Mouse (Mus musculus): ENCODE data around the gene Alkbh3. TPM values are rescaled to one million over a fixed set of nuclear protein-coding genes. Genes with fewer than 3 reads are reported as not detected.

Alkbh3 gene
- polyA plus RNA-seq, 1 experiment from 2014 or later, result 24.8 TPM

DNA sequence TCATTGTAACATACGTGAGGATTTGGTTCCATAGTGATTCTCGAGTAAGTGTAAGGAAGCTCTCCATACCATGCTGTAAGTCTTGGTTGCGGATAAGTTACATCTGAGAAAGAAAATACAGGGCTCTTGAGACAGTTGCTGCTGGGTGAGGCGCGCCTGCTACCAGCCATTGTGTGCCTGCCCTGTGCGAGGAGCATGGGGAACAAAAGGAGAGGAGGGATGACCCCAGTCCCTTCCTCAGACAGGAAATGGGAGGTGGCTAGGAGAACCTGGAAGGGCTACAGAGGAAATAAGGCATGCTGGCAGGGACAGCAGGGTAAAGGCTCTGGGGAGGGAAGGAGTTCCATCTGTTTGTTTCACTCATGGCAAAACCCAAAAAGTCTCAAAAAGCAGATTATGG lies 9.2 kb downstream of the Alkbh3 start:
- Histone ChIP-seq H3K27ac (ENCODE audit: low read depth) (no peak overlapping the region), H3K4me3 (ENCODE audit: low read depth, low read length) (no peak overlapping the region), H3K36me3 (replicated peaks; ENCODE audit: insufficient read depth, low read length) (peaks cover 70% of the 10 kb centered on the region), H3K9ac (replicated peaks) (no peak overlapping the region), H3K4me2 (ENCODE audit: low read depth, low read length) (no peak overlapping the region), H3K4me1 (ENCODE audit: insufficient read depth) (no peaks in the 10 kb centered on the region), H3K9me3 (ENCODE audit: low read length) (no peaks in the 10 kb centered on the region), H3K27me3 (ENCODE audit: insufficient read depth, low read length) (no peaks in the 10 kb centered on the region)
- DNase-seq (no peak), ATAC-seq (no peak)
- TF ChIP-seq CTCF (IDR thresholded peaks at IDR 0.05; ENCODE audit: low read depth), result no peak
- TF ChIP-seq EP300 (IDR thresholded peaks at IDR 0.05; ENCODE audit: low read depth), result no peak
- WGBS (ENCODE audit: insufficient replicate concordance), result 81% methylated on average over 6 of the region's 6 CpGs

- DNase-seq (no peak), ATAC-seq (no peak)
- H3K9ac ChIP-seq (replicated peaks), result no peak within 1 kb of the TSS
- H3K36me3 ChIP-seq (replicated peaks; ENCODE audit: insufficient read depth, low read length), result peaks cover 65% of the 10 kb centered on the region
- H3K4me3 ChIP-seq (ENCODE audit: low read depth, low read length), result no peak within 1 kb of the TSS
- no peak for TF ChIP-seq CTCF (IDR thresholded peaks at IDR 0.05; ENCODE audit: low read depth)
- TF ChIP-seq EP300 (IDR thresholded peaks at IDR 0.05; ENCODE audit: low read depth), result no peak
- H3K4me1 ChIP-seq (ENCODE audit: insufficient read depth), result no peaks in the 10 kb centered on the region
- H3K9me3 ChIP-seq (ENCODE audit: low read length), result no peaks in the 10 kb centered on the region
- H3K27ac ChIP-seq (ENCODE audit: low read depth), result no peak within 1 kb of the TSS
- no peaks in the 10 kb centered on the region for H3K27me3 ChIP-seq (ENCODE audit: insufficient read depth, low read length)
- no peak within 1 kb of the TSS for H3K4me2 ChIP-seq (ENCODE audit: low read depth, low read length)
- 89% methylated on average over 6 of the region's 6 CpGs for WGBS (ENCODE audit: insufficient replicate concordance)
Observed at GRCm38 (mm10) chr2:93996254-93996653, 14.4 kb downstream of the Alkbh3 start, which contains the start of gene Gm27027. TSS of gene Gm27027 (minus strand) at chr2:93996354.

DNA sequence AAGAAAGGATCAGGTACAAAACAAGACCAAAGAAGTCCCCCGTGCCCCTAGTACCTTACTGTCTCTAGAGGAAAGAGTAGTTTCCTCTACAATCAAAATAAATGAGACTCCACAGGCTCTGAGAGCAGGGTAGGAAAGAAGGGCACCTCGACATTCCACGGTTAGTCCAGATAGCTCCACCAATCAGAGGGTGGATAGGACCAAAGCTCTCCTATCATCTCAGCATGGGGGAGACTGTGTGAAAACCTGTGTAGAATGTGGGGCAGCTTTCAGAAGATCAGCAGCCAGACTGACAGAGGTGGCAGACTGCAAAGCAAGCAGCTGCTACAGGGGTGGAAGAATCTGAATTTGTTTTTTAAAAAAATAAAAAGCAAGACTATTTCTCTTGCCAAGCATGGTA lies 17.8 kb downstream of the Alkbh3 start:
- TF ChIP-seq EP300 (IDR thresholded peaks at IDR 0.05; ENCODE audit: low read depth), result no peak
- TF ChIP-seq CTCF (IDR thresholded peaks at IDR 0.05; ENCODE audit: low read depth), result no peak
- no peaks in the 10 kb centered on the region for H3K4me1 ChIP-seq (ENCODE audit: insufficient read depth)
- H3K27me3 ChIP-seq (ENCODE audit: insufficient read depth, low read length), result no peaks in the 10 kb centered on the region
- no peak overlapping the region for H3K9ac ChIP-seq (replicated peaks)
- H3K27ac ChIP-seq (ENCODE audit: low read depth), result no peak overlapping the region
- no peaks in the 10 kb centered on the region for H3K9me3 ChIP-seq (ENCODE audit: low read length)
- WGBS (ENCODE audit: insufficient replicate concordance), result 62% methylated on average over 3 of the region's 3 CpGs
- DNase-seq, result no peak
- ATAC-seq, result no peak
- no peak overlapping the region for H3K4me3 ChIP-seq (ENCODE audit: low read depth, low read length)
- no peak overlapping the region for H3K4me2 ChIP-seq (ENCODE audit: low read depth, low read length)
- H3K36me3 ChIP-seq (replicated peaks; ENCODE audit: insufficient read depth, low read length), result peaks cover 68% of the 10 kb centered on the region

DNA sequence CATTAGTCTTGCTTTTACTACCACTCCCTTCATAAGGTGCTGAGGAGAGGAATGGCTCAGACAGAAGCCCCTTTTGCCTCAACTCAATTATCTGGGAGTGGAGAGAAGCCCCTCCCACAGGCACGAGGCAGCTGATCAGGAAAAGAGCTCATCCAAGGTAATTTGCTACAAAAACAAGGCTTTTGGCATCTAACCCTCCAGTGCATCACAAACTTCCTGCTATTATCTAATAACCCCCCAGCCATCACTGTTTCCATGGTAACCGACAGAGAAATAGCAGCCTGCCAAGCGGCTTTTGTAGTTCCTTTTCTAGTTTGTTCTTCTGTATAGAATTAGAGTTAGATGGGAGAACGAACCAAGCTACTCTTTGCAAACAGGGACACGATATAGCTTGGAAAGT lies 18.3 kb downstream of the Alkbh3 start:
- Histone ChIP-seq H3K27me3 (ENCODE audit: insufficient read depth, low read length) (no peaks in the 10 kb centered on the region), H3K4me1 (ENCODE audit: insufficient read depth) (no peaks in the 10 kb centered on the region), H3K4me3 (ENCODE audit: low read depth, low read length) (no peak overlapping the region), H3K27ac (ENCODE audit: low read depth) (no peak overlapping the region), H3K36me3 (replicated peaks; ENCODE audit: insufficient read depth, low read length) (peaks cover 63% of the 10 kb centered on the region), H3K4me2 (ENCODE audit: low read depth, low read length) (no peak overlapping the region), H3K9me3 (ENCODE audit: low read length) (no peaks in the 10 kb centered on the region), H3K9ac (replicated peaks) (no peak overlapping the region)
- DNase-seq (no peak), ATAC-seq (no peak)
- WGBS (ENCODE audit: insufficient replicate concordance), result 62% methylated on average over 5 of the region's 5 CpGs
- TF ChIP-seq EP300 (IDR thresholded peaks at IDR 0.05; ENCODE audit: low read depth) (no peak), CTCF (IDR thresholded peaks at IDR 0.05; ENCODE audit: low read depth) (no peak)

DNA sequence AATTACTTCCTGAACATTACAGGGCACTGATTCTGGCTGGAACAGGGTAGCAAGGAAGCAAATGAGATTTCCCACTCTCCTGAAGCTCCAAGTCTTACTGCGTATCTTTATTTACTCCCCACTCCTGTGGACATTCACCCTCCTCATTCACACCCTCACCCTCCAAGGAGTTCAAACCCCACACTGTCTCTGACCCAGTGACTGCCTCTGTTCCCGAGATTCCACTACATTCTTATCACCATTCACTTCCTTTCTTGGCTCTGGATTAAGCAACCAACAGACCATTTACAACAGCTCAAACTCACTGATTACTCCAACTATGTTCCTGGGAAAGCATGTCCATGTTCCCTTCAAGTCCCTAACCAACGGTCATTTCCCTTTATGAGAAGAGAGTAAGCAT lies 19.3 kb downstream of the Alkbh3 start:
- no peak overlapping the region for H3K4me2 ChIP-seq (ENCODE audit: low read depth, low read length)
- H3K9ac ChIP-seq (replicated peaks), result no peak overlapping the region
- DNase-seq, result no peak
- no peak for ATAC-seq
- H3K27ac ChIP-seq (ENCODE audit: low read depth), result 0 out of 2 replicates have a peak overlapping the region, but pooled peaks have one; percentile 55
- WGBS (ENCODE audit: insufficient replicate concordance), result 67% methylated on average over 3 of the region's 3 CpGs
- TF ChIP-seq CTCF (IDR thresholded peaks at IDR 0.05; ENCODE audit: low read depth) (no peak), EP300 (IDR thresholded peaks at IDR 0.05; ENCODE audit: low read depth) (no peak)
- H3K27me3 ChIP-seq (ENCODE audit: insufficient read depth, low read length), result no peaks in the 10 kb centered on the region
- no peaks in the 10 kb centered on the region for H3K4me1 ChIP-seq (ENCODE audit: insufficient read depth)
- no peak overlapping the region for H3K4me3 ChIP-seq (ENCODE audit: low read depth, low read length)
- H3K9me3 ChIP-seq (ENCODE audit: low read length), result no peaks in the 10 kb centered on the region
- peaks cover 61% of the 10 kb centered on the region for H3K36me3 ChIP-seq (replicated peaks; ENCODE audit: insufficient read depth, low read length)

GRCm38 (mm10) chr2:93988440-93988839 lies 22.2 kb downstream of the Alkbh3 start:
- TF ChIP-seq CTCF (IDR thresholded peaks at IDR 0.05; ENCODE audit: low read depth) (no peak), EP300 (IDR thresholded peaks at IDR 0.05; ENCODE audit: low read depth) (no peak)
- Histone ChIP-seq H3K4me2 (ENCODE audit: low read depth, low read length) (no peak overlapping the region), H3K27ac (ENCODE audit: low read depth) (no peak overlapping the region), H3K4me3 (ENCODE audit: low read depth, low read length) (no peak overlapping the region), H3K4me1 (ENCODE audit: insufficient read depth) (no peaks in the 10 kb centered on the region), H3K27me3 (ENCODE audit: insufficient read depth, low read length) (no peaks in the 10 kb centered on the region), H3K9ac (replicated peaks) (no peak overlapping the region), H3K36me3 (replicated peaks; ENCODE audit: insufficient read depth, low read length) (peaks cover 48% of the 10 kb centered on the region), H3K9me3 (ENCODE audit: low read length) (no peaks in the 10 kb centered on the region)
- WGBS (ENCODE audit: insufficient replicate concordance), result 77% methylated on average over 2 of the region's 2 CpGs
- no peak for ATAC-seq
- no peak for DNase-seq
